Mouse (Mus musculus) neural tube, embryonic 15.5 days (tissue): ENCODE data around the gene Gmfb. TPM values are rescaled to one million over a fixed set of nuclear protein-coding genes. Genes with fewer than 3 reads are reported as not detected.
A peak's percentile ranks its signal among the peaks of the same experiment; 100 is the strongest.

Experiments used
- ATAC-seq: fragments of 200-750 bp; cut with Nextera tagmentation; 2 replicates; pipeline ENCODE4 v1.8.0; 2017; ENCODE audit warnings: mild to moderate bottlenecking, moderate TSS enrichment, moderate library complexity; ENCODE audit not compliant: low FRiP score
- H3K27ac ChIP-seq: fragments of 300-500 bp; sonication (generic); replicated peaks from 2 replicates; pipeline ENCODE4 v1.5.1; 2015; ENCODE audit warnings: mild to moderate bottlenecking, inconsistent platforms
- H3K27me3 ChIP-seq: fragments of 300-500 bp; sonication (generic); replicated peaks from 2 replicates; pipeline ENCODE4 v1.6.1; 2015; ENCODE audit warnings: inconsistent platforms
- H3K36me3 ChIP-seq: fragments of 300-500 bp; sonication (generic); 2 replicates; pipeline ENCODE4 v1.6.1; 2015; ENCODE audit warnings: inconsistent platforms
- H3K4me1 ChIP-seq: fragments of 300-500 bp; sonication (generic); 2 replicates; pipeline ENCODE4 v1.6.1; 2015; ENCODE audit warnings: inconsistent platforms
- H3K4me2 ChIP-seq: fragments of 300-500 bp; sonication (generic); 2 replicates; pipeline ENCODE4 v1.6.1; 2015; ENCODE audit warnings: inconsistent platforms, mild to moderate bottlenecking, moderate library complexity
- H3K4me3 ChIP-seq: fragments of 300-500 bp; sonication (generic); replicated peaks from 2 replicates; pipeline ENCODE4 v1.5.1; 2015; ENCODE audit warnings: mild to moderate bottlenecking, inconsistent platforms
- H3K9ac ChIP-seq: fragments of 300-500 bp; sonication (generic); replicated peaks from 2 replicates; pipeline ENCODE4 v1.6.1; 2015; ENCODE audit warnings: mild to moderate bottlenecking, inconsistent platforms
- H3K9me3 ChIP-seq: fragments of 300-500 bp; sonication (generic); replicated peaks from 2 replicates; pipeline ENCODE4 v1.6.1; 2016; ENCODE audit warnings: inconsistent platforms
- WGBS: fragments of 180-500 bp; shearing (Covaris S2); methylation state at CpG from one replicate; pipeline ENCODE4 v1.1.7; 2015; ENCODE audit warnings: mixed read lengths; 5-methylcytosine and 5-hydroxymethylcytosine counted together
- polyA plus RNA-seq: library from polyadenylated mRNA; unstranded; fragments of >200 nt; fragmentation: Nextera tagmentation; extraction: Ambion mirVana; gene quantifications from 2 replicates; pipeline ENCODE4 v1.2.1, GENCODE M21; 2015

Gene Gmfb
- 116 and 123 TPM in 2 replicates for polyA plus RNA-seq

DNA sequence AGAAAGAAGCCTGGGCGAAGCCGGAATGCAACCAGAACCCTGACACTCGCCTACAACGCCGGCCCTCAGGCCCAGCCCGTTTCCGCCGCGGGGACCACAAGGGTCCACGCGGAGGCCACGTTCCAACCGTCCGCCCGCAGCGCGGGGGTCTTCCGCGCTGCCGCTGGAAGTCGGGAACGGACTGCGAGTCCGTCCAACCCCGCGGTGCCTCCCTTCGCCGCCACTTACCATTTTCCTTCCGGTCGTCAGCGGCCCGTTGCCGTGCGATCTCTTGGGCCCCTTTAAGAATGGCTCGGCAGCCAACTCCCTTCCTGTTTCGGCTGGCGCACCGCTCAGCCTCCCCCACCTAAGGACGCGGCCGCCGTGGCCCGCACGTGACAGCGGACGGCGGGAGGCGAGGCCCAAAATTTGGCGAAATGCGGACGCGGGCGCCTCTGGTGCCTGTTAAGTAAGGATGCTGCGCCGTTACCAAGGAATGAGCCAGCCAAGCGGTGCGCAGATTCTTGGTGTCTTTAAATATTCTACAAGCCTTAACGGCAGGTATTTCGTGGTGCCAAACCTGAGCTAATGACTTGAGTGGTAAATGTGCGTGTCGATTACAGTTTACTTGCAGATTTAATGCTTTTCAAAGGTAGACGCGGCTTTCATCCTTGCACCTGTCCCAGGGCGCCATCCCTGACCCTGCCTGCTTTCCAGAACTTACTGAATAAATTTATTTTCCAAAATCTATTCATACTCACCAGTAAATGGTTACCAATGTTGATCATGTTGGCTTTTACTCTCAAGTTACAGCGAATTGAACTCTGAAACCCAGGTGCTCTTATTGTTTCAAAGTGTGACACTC is at the start of gene Gmfb:
TSS of gene Gmfb (minus strand) at position 370 of the 844 bp plus-strand sequence.
- peak; percentile 98 for ATAC-seq
- WGBS, result under 1% methylated on average over 65 of the region's 65 CpGs

DNA sequence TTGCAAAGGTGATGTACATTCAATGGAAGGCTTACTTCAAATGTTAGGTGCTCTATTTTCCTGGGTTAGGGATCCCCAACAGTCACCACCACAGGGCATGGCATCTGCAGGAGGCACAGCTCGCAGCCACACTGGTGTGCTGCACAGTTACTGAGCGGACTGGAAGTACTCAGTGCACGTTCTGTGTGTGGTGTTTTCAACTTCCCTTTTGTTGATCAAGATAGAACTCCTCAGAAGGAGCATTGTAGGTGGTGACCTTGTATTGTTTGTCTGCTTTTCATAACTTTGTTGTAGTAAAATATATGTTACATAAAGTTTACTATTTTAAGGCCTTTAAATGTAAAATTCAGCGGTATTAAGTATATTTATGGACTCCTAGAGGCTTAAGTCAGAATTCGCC is 40.9 kb upstream of the Gmfb start:
- Histone ChIP-seq H3K9me3 (no peaks in the 10 kb centered on the region), H3K4me2 (no peak overlapping the region), H3K4me3 (no peak overlapping the region), H3K27me3 (no peaks in the 10 kb centered on the region), H3K27ac (no peak overlapping the region), H3K4me1 (no peaks in the 10 kb centered on the region), H3K36me3 (no peaks in the 10 kb centered on the region), H3K9ac (no peak overlapping the region)
- 93% methylated on average over 5 of the region's 5 CpGs for WGBS
- no peak for ATAC-seq

More for the DNA sequence above, at the start of gene Gmfb:
- Histone ChIP-seq H3K27ac (peak within 1 kb of the TSS; percentile 87), H3K4me2 (peak within 1 kb of the TSS; percentile 71), H3K4me1 (peaks cover 23% of the 10 kb centered on the region), H3K9ac (peak within 1 kb of the TSS; percentile 87), H3K27me3 (peaks cover 9% of the 10 kb centered on the region; the same call in 1 of the 2 replicates), H3K36me3 (peaks cover under 1% of the 10 kb centered on the region; the same call in 1 of the 2 replicates), H3K4me3 (peak within 1 kb of the TSS; percentile 96), H3K9me3 (no peaks in the 10 kb centered on the region)

- Histone ChIP-seq H3K4me1 (no peaks in the 10 kb centered on the region), H3K27me3 (no peaks in the 10 kb centered on the region)
Measured at GRCm38 (mm10) chr14:46853677-46854076, 31.6 kb upstream of the Gmfb start.

DNA sequence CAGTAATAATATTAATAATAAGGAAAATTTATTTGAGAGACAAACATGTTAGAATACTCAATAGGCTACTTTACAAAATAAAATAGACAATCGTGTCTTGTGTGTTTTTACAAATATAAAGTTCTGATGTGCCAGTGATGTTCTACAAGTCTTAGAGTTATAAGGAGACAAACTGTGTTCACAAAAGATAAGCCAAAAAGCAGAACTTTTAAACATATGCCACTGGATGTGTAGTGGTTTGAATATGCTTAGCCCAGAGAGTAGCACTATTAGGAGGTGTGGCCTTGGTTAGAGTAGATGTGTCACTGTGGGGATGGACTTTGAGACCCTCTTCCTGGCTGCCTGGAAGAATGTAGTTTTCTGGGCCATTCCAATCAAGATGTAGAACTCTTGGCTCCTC is 27.7 kb upstream of the Gmfb start:
- no peak overlapping the region for H3K4me3 ChIP-seq
- ATAC-seq, result no peak
- H3K27me3 ChIP-seq, result no peaks in the 10 kb centered on the region
- H3K27ac ChIP-seq, result no peak overlapping the region
- H3K36me3 ChIP-seq, result peaks cover 4% of the 10 kb centered on the region; the same call in 1 of the 2 replicates
- WGBS, result 90% methylated on average over 1 of the region's 1 CpGs
- no peaks in the 10 kb centered on the region for H3K9me3 ChIP-seq
- no peak overlapping the region for H3K9ac ChIP-seq
- no peaks in the 10 kb centered on the region for H3K4me1 ChIP-seq
- H3K4me2 ChIP-seq, result no peak overlapping the region

More at GRCm38 (mm10) chr14:46853677-46854076, 31.6 kb upstream of the Gmfb start:
- no peak overlapping the region for H3K4me3 ChIP-seq
- no peak overlapping the region for H3K27ac ChIP-seq
- no peak overlapping the region for H3K4me2 ChIP-seq
- no peak overlapping the region for H3K9ac ChIP-seq
- WGBS, result 89% methylated on average over 11 of the region's 11 CpGs
- no peaks in the 10 kb centered on the region for H3K9me3 ChIP-seq
- ATAC-seq, result no peak
- H3K36me3 ChIP-seq, result no peaks in the 10 kb centered on the region

GRCm38 (mm10) chr14:46848736-46849135 is 26.7 kb upstream of the Gmfb start:
- no peak overlapping the region for H3K4me2 ChIP-seq
- no peak overlapping the region for H3K4me3 ChIP-seq
- WGBS, result 77% methylated on average over 5 of the region's 5 CpGs
- no peak overlapping the region for H3K27ac ChIP-seq
- no peak for ATAC-seq
- H3K9me3 ChIP-seq, result no peaks in the 10 kb centered on the region
- peaks cover 4% of the 10 kb centered on the region; the same call in 1 of the 2 replicates for H3K36me3 ChIP-seq
- H3K9ac ChIP-seq, result no peak overlapping the region
- H3K27me3 ChIP-seq, result no peaks in the 10 kb centered on the region
- no peaks in the 10 kb centered on the region for H3K4me1 ChIP-seq

DNA sequence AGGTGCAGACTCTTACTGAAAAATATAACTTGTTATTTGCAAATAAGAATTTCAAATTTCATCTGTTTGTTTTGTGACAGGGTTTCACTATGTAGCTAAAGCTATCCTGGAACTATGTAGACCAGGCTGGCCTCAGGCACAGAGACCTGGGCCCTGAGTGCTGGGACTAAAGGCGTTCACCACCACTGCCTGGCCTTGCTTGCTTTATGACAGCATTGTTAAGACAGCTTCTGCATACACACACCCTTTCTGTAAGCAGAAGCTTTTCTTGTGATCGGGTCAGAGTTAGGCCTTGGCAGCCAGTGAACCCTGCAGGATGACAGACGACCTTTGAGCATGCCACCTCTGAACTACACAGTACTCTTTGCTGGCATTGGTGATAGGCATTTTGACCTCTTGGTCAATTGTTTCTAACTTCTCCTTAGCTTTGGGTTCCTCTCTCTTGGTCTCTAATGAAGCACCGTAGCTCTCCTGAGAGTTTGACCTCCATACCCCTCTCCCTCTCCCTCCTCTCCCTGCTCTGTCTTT is 26.1 kb upstream of the Gmfb start:
- H3K4me1 ChIP-seq, result no peaks in the 10 kb centered on the region
- H3K27ac ChIP-seq, result no peak overlapping the region
- WGBS, result 92% methylated on average over 4 of the region's 4 CpGs
- H3K36me3 ChIP-seq, result peaks cover 4% of the 10 kb centered on the region; the same call in 1 of the 2 replicates
- no peak for ATAC-seq
- H3K4me2 ChIP-seq, result no peak overlapping the region
- H3K27me3 ChIP-seq, result no peaks in the 10 kb centered on the region
- H3K9me3 ChIP-seq, result no peaks in the 10 kb centered on the region
- H3K9ac ChIP-seq, result no peak overlapping the region
- no peak overlapping the region for H3K4me3 ChIP-seq

- H3K36me3 ChIP-seq, result peaks cover 19% of the 10 kb centered on the region
- H3K9me3 ChIP-seq, result no peaks in the 10 kb centered on the region
- H3K4me3 ChIP-seq, result no peak overlapping the region
- WGBS, result 93% methylated on average over 11 of the region's 11 CpGs
- H3K27ac ChIP-seq, result no peak overlapping the region
- no peaks in the 10 kb centered on the region for H3K4me1 ChIP-seq
- H3K4me2 ChIP-seq, result no peak overlapping the region
- H3K9ac ChIP-seq, result no peak overlapping the region
- H3K27me3 ChIP-seq, result no peaks in the 10 kb centered on the region
- no peak for ATAC-seq
Measured at GRCm38 (mm10) chr14:46845706-46846105, 23.7 kb upstream of the Gmfb start.

GRCm38 (mm10) chr14:46839326-46839725 is 17.3 kb upstream of the Gmfb start:
- no peak for ATAC-seq
- Histone ChIP-seq H3K4me1 (no peaks in the 10 kb centered on the region), H3K9ac (no peak overlapping the region), H3K4me2 (no peak overlapping the region), H3K9me3 (no peaks in the 10 kb centered on the region), H3K27ac (no peak overlapping the region), H3K27me3 (no peaks in the 10 kb centered on the region), H3K36me3 (peaks cover 16% of the 10 kb centered on the region), H3K4me3 (no peak overlapping the region)
- 80% methylated on average over 4 of the region's 4 CpGs for WGBS

DNA sequence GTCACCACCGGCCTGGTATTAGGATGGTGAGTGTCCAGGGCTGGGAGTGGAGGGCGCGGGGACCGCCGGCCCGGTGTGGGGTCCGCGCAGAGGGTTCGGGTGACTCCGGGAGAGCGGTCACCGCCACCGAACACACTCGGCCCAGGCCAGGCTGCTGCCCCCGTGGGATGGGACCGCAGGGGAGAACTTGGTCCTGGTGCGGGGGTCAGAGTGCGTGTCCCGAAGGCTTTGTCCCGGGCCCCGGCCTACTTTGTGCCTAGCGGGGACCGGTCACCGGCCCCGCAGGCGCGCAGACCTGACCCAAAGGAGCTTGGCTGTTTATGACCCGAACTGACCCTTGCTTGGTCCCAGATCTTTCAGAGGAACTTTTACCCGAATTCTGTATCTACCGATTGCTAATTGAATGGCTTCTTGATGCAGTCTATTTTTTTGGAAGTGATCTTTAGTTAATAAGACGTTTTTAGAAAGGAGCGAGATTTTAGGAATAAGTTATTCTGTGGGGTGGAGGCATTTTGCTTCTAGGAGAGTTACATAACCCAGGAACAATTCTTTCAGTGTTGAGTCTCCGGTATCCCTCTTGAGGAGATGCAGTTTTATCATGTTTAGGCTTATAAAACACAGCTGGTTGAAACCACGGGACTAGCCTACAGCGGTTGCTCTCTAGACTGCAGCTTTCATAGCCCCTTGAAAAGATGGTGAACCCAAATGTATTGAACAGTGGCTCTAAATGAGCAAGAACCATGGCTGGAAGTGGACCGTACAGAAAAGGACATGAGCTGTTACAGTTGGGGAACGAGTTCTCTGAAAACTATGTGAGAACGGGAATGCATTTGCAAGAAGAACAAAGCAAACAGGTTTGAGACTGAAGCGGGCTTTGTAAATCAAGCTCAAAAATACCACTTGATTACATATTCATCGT is 10.6 kb upstream of the Gmfb start:
- peaks cover 13% of the 10 kb centered on the region for H3K4me1 ChIP-seq
- 7% methylated on average over 40 of the region's 40 CpGs for WGBS
- H3K27me3 ChIP-seq, result no peaks in the 10 kb centered on the region; the same call in 1 of the 2 replicates
- peak overlapping the region; percentile 71 for H3K9ac ChIP-seq
- H3K4me3 ChIP-seq, result peak overlapping the region; percentile 55
- H3K4me2 ChIP-seq, result peak overlapping the region; percentile 92
- ATAC-seq, result no peak; the same call in none of the 2 replicates
- H3K27ac ChIP-seq, result no peak overlapping the region
- H3K9me3 ChIP-seq, result no peaks in the 10 kb centered on the region
- H3K36me3 ChIP-seq, result no peaks in the 10 kb centered on the region

DNA sequence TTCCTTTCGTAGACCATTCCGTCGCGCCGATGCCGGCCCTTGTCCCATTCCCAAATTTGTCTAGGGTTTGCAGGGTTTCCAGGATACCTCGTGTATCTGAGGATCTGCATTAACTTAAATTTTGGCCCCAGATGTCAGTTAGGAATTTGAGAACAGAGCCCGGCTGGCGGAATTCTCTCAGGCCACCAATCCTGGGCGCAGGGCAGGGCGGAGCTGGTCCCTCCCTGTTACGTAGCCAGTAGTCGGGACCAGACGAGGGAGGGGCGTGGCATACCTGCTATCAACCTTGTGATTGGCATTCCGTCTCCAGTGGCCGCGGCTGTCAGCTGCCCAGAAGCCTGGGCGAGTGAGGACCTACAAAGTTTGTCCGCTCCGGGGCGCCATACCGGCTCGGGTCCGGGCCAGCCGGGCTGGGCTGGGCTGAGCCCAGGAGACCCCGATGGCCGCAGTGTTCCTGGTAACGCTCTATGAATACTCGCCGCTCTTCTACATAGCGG is 9.8 kb upstream of the Gmfb start, which contains the start of gene Cgrrf1:
TSS of gene Cgrrf1 (plus strand) at position 289 of the 497 bp plus-strand sequence.
- Histone ChIP-seq H3K27me3 (no peaks in the 10 kb centered on the region; the same call in 1 of the 2 replicates), H3K9ac (peak within 1 kb of the TSS; percentile 71), H3K4me3 (peak within 1 kb of the TSS; percentile 55), H3K4me1 (peaks cover 13% of the 10 kb centered on the region), H3K36me3 (no peaks in the 10 kb centered on the region), H3K4me2 (peak within 1 kb of the TSS; percentile 92), H3K9me3 (no peaks in the 10 kb centered on the region), H3K27ac (no peak within 1 kb of the TSS; the same call in 1 of the 2 replicates)
- WGBS, result under 1% methylated on average over 32 of the region's 32 CpGs
- ATAC-seq, result peak; percentile 97

DNA sequence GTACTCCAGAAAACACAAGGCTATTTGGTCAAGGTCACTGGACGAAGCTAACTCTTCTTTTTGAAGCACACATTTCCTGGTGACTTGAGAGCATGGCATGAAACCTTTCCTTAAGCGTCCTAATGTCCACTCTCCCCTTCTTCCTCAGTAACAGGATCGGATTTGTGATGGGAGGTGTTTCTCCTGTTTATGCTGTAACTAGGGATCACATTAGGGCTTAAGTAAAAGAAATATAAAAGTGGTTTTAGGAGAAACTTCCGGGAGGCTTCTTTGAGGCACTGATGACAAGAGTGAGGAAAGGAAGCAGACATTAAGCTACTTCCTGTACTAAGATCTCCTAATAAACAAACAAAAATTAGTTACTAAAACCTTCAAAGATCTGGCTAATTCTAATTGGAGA is 9.3 kb upstream of the Gmfb start:
- no peak for ATAC-seq
- 3% methylated on average over 4 of the region's 4 CpGs for WGBS
- no peaks in the 10 kb centered on the region; the same call in 1 of the 2 replicates for H3K27me3 ChIP-seq
- H3K36me3 ChIP-seq, result no peaks in the 10 kb centered on the region
- H3K27ac ChIP-seq, result no peak overlapping the region; the same call in 1 of the 2 replicates
- H3K4me3 ChIP-seq, result peak overlapping the region; percentile 55
- H3K9ac ChIP-seq, result no peak overlapping the region
- H3K4me1 ChIP-seq, result peaks cover 13% of the 10 kb centered on the region
- peak overlapping the region; percentile 92 for H3K4me2 ChIP-seq
- no peaks in the 10 kb centered on the region for H3K9me3 ChIP-seq
